Mouse (Mus musculus) thymus, adult 2 months (tissue): ENCODE measurements around the gene Mthfd1l.
"Not testable (repeated sequence)": the region's sequence is repeated elsewhere in the genome, so short reads cannot be mapped to it uniquely, and the experiment has no call there.

Experiments used
- CTCF ChIP-seq: fragments of 200-500 bp; IDR thresholded peaks from 2 replicates; pipeline ENCODE4 v1.5.1; 2012; ENCODE audit warnings: mild to moderate bottlenecking, control low read depth, low read length, moderate library complexity, borderline replicate concordance; ENCODE audit not compliant: control insufficient read depth, poor library complexity, insufficient read depth; ENCODE audit errors: extremely low read depth
- POLR2A ChIP-seq: fragments of 200-500 bp; IDR thresholded peaks from 2 replicates; pipeline ENCODE4 v1.6.1; 2012; ENCODE audit warnings: mild to moderate bottlenecking, low read length, control low read depth, moderate library complexity; ENCODE audit not compliant: control insufficient read depth, poor library complexity, insufficient read depth; ENCODE audit errors: extremely low read depth

DNA sequence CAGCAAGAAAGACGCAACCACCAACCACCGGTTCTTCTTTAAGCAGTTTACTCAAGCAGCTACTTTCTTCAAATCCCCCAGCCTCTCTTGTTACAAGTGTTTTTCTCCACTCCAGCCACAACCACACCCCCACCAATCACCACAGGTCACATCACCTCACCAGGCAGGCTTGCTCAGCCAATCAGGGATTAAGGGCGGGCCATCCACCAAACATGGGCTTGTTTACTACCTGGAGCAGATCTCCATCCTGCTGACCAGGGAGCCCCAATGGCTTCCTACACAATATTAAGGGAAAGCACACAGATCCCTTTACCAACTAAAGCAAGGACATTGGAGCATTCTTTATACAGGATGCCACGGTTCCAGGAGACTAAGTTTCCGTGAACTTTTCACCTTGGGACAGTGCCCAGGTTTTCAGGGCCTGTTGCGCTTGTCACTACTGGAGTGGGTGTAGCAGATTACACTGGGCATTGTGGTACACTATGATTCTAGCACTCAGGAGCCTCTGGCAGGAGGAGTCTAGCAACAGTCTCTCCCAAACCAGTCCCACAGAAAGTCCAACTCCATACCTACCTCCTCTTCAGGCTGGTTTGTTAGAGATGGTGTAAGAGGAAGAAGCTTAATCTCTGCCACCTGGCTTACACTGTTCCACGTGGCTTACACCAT lies 150.5 kb downstream of the Mthfd1l start:
- TF ChIP-seq CTCF, POLR2A: not testable (repeated sequence)
